Mouse (Mus musculus) layer of hippocampus, adult 2 months (tissue): Measurements from ENCODE around the gene Sept9. TPM values are rescaled to one million over a fixed set of nuclear protein-coding genes. Genes with fewer than 3 reads are reported as not detected.

Experiments
- DNase-seq, 2 experiments: peaks; one replicate each; pipeline ENCODE4 v3.0.0; 2022; ENCODE audit warnings: low spot score in 2 of 2
- H3K27ac ChIP-seq: fragments of 200-600 bp; 2 replicates; pipeline ENCODE4 v1.8.1; 2022
- H3K4me3 ChIP-seq: fragments of 200-600 bp; 2 replicates; pipeline ENCODE4 v1.8.1; 2022; ENCODE audit warnings: mild to moderate bottlenecking
- CTCF ChIP-seq: fragments of 200-600 bp; conservative IDR thresholded peaks from 2 replicates; pipeline ENCODE4 v1.8.1; 2022; ENCODE audit warnings: antibody characterized with exemption, mild to moderate bottlenecking, moderate library complexity
- total RNA-seq, 2 experiments: library from RNA; stranded (reverse); gene quantifications; 2 replicates each; pipeline ENCODE4 v1.2.3; 2021

The Sept9 gene
- total RNA-seq, 2 experiments from 2014 or later, result 102 to 114 TPM

DNA sequence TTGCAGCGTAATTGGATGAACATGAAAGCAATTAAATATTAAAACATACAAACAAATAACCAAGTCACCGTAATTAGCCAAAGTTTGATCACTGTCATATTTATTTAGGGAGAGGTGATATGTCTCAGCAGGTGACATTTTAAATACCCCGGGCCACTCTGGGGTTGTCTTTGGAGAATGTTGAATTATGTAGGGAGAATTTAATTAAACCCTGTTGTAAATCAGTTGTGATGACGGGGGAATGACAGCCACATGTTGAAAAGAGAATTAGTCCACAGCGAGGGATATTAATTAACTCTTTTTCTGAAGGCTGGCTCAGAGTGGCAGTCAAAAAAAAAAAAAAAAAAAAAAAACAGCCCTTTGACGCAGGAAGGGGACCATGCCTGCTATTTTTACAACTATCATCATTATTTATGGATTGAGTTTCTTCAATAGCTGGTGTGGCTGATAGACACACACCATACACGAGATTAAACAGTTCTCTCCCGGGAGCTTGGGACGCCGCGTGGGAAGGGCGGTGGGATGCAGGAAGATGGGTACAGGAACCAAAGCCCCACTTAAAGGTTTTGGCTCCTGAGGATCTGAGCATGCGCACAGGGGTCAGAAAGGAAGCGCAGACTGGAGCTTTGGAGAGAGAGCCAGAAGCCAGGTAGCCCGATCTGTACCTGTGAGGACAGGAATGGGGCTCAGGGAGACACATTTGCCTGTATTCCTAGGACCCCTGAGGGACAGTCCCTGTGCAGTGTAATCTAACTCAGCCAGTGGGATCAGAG lies 186.1 kb downstream of the Sept9 start:
- no peak for DNase-seq
- peak overlapping the region; percentile 47 for H3K4me3 ChIP-seq
- TF ChIP-seq CTCF, result no peak
- peak overlapping the region; percentile 49; the same call in 1 of the 2 replicates for H3K27ac ChIP-seq

DNA sequence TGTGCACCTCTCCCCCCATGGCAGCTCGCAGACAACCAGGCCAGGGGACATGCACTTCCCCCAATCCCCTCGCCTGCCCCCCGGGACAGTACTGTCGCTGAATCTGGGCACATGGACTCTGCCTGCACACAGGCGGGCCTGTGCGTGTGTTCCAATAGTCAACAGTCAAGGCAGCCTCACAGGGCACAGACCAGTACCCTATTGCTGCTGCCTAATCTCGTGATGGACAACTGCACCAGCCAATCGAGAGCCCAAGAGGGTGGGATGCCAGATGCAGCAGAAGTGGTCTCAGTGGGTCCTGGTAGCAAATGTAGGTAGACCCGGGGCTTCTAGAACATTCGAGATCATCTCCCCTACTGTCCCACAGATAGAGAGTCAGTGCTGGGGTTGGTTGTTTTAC lies 187.8 kb downstream of the Sept9 start:
- no peak for DNase-seq
- Histone ChIP-seq H3K27ac (no peak overlapping the region), H3K4me3 (no peak overlapping the region)
- no peak for TF ChIP-seq CTCF

DNA sequence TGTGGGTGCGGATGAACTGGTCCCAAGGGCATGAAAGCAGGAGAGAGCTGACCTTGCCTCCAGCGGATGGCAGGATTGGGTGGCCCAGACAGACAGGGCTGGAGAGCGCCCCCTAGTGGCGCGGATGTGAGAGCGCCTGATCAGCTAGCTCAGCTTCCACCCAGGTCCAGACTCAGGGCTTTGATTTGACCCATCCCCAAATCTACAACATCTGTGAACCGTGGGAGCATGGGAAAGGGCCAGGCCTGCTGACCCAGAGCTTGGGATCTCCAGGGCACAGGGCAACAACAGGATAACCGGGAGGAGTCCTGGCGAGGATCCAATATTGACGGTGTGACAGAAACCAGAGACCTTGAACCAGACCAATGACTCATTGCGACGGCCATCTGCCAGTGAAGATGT lies 190.5 kb downstream of the Sept9 start:
- peak; percentile 88 for TF ChIP-seq CTCF
- no peak for DNase-seq
- Histone ChIP-seq H3K27ac (no peak overlapping the region), H3K4me3 (no peak overlapping the region)

DNA sequence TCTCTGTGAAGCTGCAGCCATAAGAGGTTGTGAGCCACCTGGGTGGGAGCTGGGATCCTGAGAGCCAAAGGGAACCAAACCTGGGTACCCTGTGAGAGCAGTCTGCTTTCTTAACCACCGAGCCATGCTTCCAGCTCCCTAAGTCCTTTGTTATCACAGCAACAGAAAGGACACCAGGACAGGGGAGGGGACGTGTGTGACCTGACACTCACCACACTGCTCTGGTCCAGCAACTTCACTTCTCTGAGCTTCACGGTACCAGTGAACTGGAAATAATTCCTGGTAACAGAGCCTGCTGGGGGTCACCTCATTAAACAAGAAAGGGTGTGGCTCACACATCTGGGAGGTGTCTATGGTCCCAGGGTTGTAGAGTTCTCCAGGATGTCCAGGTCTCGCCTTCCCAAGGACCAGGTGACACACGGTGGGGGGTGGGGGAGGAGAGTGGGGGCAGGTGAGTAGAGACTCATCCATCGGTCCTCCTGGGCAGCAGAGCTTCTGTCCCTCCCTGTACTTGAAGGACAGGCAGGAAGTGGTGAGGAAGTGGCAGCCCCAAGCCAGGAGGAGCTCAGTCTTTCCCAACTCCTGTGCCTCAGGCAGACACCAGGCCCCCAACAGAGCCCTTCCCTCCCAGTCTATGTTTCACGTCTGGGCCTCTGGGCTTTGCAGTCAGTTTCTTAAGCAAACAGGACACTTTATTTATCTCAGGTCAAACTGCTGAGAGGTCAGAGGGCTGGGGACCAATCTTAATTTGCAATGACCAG lies 191.5 kb downstream of the Sept9 start:
- TF ChIP-seq CTCF, result no peak
- DNase-seq, result no peak
- Histone ChIP-seq H3K4me3 (no peak overlapping the region), H3K27ac (no peak overlapping the region)

DNA sequence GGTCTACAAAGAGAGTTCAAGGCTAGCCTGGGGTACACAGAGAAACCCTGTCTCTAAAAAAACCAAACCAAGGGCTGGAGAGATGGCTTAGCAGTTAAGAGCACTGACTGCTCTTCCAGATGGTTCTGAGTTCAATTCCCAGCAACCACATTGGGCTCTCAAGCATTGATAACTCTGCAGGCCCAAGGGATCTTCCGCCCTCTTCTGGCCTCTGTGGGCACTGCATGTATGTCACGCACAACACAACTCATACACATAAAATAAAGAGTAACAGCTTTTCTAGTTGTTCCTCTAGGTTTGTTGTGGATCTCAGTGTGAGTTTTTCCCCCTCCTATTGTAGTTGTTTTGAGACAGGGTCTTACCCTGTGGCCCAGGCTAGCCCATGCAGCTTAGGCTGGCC lies 192.8 kb downstream of the Sept9 start:
- Histone ChIP-seq H3K4me3 (no peak overlapping the region), H3K27ac (no peak overlapping the region)
- DNase-seq, result no peak
- TF ChIP-seq CTCF, result peak; percentile 69

DNA sequence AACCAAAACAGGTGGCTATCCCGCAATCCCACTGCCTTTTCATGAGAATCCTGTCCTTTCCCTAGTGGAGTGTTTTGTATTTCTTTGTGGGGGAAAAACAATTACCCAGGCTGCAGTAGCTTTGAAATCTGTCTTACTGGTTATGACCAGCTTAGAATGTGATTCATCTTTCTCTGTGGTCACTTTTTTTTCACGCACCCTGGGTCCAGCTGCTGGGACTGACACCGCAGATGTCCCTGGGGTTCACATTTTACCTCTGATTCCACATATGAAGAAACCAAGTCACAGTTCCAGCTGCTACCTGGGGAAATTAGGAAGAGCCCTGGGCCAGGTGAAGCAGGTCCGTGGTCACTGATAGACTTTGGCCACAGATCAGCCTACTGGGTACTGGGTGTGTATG lies 194.3 kb downstream of the Sept9 start:
- Histone ChIP-seq H3K27ac (peak overlapping the region; percentile 94), H3K4me3 (no peak overlapping the region; the same call in 1 of the 2 replicates)
- no peak for TF ChIP-seq CTCF
- DNase-seq, result no peak

DNA sequence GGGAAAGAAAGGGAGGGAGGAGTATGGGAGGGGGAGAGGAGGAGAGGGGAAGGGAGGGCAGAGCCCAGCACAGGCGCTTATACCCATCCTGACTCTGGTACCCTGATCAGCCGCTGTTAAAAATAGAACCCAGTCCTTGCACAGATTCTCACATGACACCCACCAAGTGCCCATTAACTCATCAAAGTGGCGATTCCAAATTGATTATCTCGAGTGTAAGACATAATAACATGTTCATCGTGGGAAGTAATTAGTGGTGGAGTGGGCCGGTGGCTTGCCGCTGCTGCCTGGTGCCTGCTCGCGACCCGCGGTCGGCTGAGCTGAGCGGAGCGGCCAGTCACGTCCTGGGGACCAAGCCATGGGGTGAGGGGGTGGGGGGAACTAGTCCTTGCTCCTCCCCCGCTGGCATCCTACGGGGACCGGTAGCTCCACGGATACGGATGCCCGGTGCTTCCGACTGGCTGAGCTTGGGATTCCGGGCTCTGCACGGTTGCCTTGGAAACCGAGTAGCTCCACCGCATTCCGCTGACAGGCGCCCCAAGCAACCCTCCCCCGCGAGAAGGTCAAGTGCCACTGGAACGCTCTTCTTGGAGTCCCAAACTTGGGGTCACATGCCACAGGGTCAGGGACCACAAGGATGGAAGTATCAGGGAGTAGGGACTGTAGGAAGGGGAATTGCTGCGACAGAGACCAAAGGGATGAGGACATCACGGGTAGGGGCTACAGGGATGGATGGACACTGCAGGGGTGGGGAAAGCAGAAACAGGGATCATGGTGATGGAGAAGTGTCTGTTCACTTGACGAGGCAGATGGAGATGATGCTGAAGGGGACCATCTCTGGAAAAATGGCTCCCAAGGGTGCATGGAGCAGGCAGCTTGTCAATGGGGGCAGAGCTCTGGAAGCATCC lies 195.0 kb downstream of the Sept9 start:
- peak overlapping the region; percentile 55 for H3K4me3 ChIP-seq
- H3K27ac ChIP-seq, result peak overlapping the region; percentile 94
- TF ChIP-seq CTCF, result no peak
- DNase-seq, result peak; percentile 57 to 73

DNA sequence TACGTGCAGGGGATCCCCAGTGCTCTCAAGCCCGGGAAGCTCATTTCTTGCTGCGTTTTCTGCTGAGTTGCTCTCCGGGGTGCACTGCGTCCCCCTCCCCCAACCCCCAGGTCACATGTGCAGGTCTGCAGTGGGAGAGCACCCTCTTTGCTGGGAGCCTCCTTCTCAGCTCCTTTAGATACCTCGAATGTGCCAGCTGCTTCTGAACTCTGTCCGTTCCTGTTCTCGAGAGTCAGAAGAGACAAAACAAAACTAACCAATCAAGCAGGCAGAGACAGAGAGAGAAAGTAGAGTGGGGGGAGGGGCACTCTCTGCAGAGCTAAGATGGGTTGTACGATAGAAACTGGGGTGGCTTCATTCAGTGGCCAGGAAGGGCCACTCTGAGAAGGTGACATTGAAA lies 195.8 kb downstream of the Sept9 start:
- peak in 1 of 2 experiments; percentile 26 for DNase-seq
- Histone ChIP-seq H3K27ac (peak overlapping the region; percentile 94), H3K4me3 (peak overlapping the region; percentile 55)
- TF ChIP-seq CTCF, result no peak

DNA sequence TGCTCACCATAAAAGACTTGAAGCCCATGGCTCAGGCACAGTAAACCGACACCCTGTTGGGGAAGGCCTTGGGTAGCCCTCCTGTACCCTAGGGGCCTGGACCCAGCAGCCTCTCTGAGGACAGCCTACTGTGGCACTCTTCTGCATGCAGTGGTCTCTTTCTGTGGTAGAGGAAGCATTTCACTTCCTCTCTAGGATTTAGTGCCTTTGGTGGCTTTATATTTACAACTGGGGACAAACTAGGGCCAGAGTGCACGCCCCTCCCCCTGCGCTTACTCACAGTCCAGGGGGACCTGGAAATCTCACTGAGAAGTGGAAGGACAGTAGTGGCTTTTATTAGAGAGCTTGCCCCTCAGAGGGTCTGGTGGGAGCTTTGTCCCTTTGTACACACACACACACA lies 197.5 kb downstream of the Sept9 start:
- H3K4me3 ChIP-seq, result no peak overlapping the region
- no peak overlapping the region for H3K27ac ChIP-seq
- no peak for DNase-seq
- TF ChIP-seq CTCF, result no peak

DNA sequence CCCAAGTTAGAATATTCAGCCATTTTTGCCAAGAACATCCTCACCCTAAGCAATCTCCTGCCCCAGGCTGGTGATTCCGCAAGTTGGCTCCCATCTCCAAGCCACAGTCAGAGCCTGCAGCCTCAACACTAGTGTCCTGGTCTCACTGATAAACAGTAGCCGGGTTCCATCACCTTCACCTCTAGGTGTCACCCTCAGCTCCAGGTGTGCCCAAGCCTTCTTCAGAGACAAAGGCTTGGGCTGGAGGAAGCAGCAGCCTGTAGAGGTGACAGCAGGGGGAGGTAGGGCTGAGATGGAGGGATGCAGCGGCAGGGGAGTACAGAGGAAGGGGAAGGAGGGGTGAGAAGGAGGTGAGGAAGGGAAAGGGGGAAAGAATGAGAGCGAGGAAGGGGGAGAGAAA lies 198.3 kb downstream of the Sept9 start:
- H3K4me3 ChIP-seq, result no peak overlapping the region
- no peak overlapping the region for H3K27ac ChIP-seq
- TF ChIP-seq CTCF, result 0 out of 2 replicates have a peak, but pooled peaks have one; percentile 34
- DNase-seq, result no peak

DNA sequence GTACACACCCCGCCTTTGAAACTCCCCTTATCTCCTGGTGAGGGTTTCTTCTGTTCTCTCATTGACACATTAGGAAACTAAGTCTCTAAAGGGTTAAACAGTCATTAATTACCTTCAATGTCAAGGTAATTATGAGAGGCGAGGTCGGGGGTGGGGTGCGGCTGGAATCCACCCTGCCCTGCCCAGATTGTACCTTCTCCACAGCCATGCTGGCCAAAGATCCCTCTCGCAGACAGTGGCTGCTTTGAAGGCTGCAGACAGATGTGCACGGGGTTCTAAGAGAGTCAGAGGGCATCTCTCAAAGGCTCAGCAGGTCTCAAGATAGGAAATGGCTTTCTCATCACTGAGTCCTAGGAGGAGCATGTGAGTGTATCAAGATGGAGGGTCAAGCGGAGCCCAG lies 198.7 kb downstream of the Sept9 start:
- no peak overlapping the region for H3K27ac ChIP-seq
- TF ChIP-seq CTCF, result no peak
- no peak overlapping the region for H3K4me3 ChIP-seq
- DNase-seq, result no peak

DNA sequence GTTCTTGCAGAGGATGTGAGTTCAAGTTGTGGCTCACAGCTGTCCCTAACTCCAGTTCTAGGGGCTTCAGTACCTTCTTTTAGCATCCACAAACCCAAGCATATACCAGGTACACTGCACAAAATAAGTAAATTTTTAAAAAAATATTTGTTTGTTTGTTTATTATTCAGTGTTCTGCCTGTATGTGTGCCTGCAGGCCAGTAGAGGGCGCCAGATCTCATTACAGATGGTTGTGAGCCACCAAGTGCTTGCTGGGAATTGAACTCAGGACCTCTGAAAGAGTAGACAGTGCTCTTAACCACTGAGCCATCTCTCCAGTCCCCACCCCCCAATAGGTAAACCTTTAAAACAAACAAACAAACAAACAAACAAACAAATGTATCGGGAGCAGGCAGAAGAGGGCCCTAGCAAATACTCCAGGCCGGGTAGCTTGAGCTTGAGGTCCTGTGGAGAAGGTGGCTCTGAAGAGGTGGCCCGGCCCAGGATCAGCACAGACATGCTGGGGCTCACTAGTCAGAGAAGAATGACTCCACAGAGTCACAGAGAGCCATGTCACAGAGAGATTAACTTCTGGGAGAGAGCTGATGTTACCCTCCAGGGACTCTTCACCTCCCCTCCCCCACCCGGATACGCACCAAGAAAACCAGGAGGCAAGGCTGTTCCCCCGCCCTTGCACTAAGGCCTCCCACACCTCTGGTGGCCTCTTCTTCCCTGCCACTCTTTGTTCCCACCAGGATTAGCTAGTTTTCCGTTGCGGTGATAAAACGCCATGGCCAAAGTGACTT lies 202.3 kb downstream of the Sept9 start:
- DNase-seq, result no peak
- no peak overlapping the region for H3K27ac ChIP-seq
- peak; percentile 65 for TF ChIP-seq CTCF
- H3K4me3 ChIP-seq, result no peak overlapping the region
